Mouse (Mus musculus): ENCODE data around the gene Foxp1.

The Foxp1 gene

GRCm38 (mm10) chr6:99483556-99483955, 39.0 kb downstream of the Foxp1 start:
- no peak for DNase-seq

GRCm38 (mm10) chr6:99481568-99481967, 41.0 kb downstream of the Foxp1 start:
- DNase-seq = no peak

GRCm38 (mm10) chr6:99478873-99479650, 43.5 kb downstream of the Foxp1 start:
- no peak for DNase-seq

- DNase-seq = no peak
Observed at GRCm38 (mm10) chr6:99475040-99475439, 47.5 kb downstream of the Foxp1 start.

- no peak for DNase-seq
Observed at GRCm38 (mm10) chr6:99470906-99471305, 51.6 kb downstream of the Foxp1 start.

GRCm38 (mm10) chr6:99469134-99469834, 53.2 kb downstream of the Foxp1 start:
- DNase-seq = no peak

GRCm38 (mm10) chr6:99467831-99468230, 54.7 kb downstream of the Foxp1 start:
- no peak for DNase-seq

- no peak for DNase-seq
Observed at GRCm38 (mm10) chr6:99467109-99467508, 55.4 kb downstream of the Foxp1 start.

GRCm38 (mm10) chr6:99466354-99466753, 56.2 kb downstream of the Foxp1 start:
- no peak for DNase-seq

GRCm38 (mm10) chr6:99464449-99464848, 58.1 kb downstream of the Foxp1 start:
- no peak for DNase-seq

GRCm38 (mm10) chr6:99463906-99464305, 58.6 kb downstream of the Foxp1 start:
- no peak for DNase-seq

- no peak for DNase-seq
Observed at GRCm38 (mm10) chr6:99458775-99459174, 63.7 kb downstream of the Foxp1 start.

GRCm38 (mm10) chr6:99453763-99454520, 68.6 kb downstream of the Foxp1 start:
- no peak for DNase-seq

GRCm38 (mm10) chr6:99452638-99453185, 69.8 kb downstream of the Foxp1 start:
- DNase-seq = peak; percentile 22 to 37

- DNase-seq = no peak
Observed at GRCm38 (mm10) chr6:99451479-99451878, 71.0 kb downstream of the Foxp1 start.

GRCm38 (mm10) chr6:99447447-99447846, 75.1 kb downstream of the Foxp1 start:
- DNase-seq = no peak

- no peak for DNase-seq
Observed at GRCm38 (mm10) chr6:99446801-99447415, 75.6 kb downstream of the Foxp1 start.

GRCm38 (mm10) chr6:99443460-99443859, 79.1 kb downstream of the Foxp1 start:
- no peak for DNase-seq

- no peak for DNase-seq
Observed at GRCm38 (mm10) chr6:99441100-99441499, 81.4 kb downstream of the Foxp1 start.

- DNase-seq = no peak
Observed at GRCm38 (mm10) chr6:99440606-99441005, 81.9 kb downstream of the Foxp1 start.

- no peak for DNase-seq
Observed at GRCm38 (mm10) chr6:99439878-99440361, 82.6 kb downstream of the Foxp1 start.

- no peak for DNase-seq
Observed at GRCm38 (mm10) chr6:99439214-99439877, 83.2 kb downstream of the Foxp1 start.

All from spleen, adult 18-20 months (tissue).